Mouse (Mus musculus) lung, postnatal 0 days (tissue): Measurements from ENCODE around the gene 2510009E07Rik. TPM values are rescaled to one million over a fixed set of nuclear protein-coding genes. Genes with fewer than 3 reads are reported as not detected.

Experiments used
- ATAC-seq: fragments of 200-750 bp; cut with Nextera tagmentation; 2 replicates; pipeline ENCODE4 v1.8.0; 2017; ENCODE audit warnings: moderate library complexity
- DNase-seq: peaks from one replicate; pipeline ENCODE4 v3.0.0-alpha.2; 2016; ENCODE audit warnings: low spot score
- H3K27ac ChIP-seq: fragments of 300-500 bp; sonication (generic); 2 replicates; pipeline ENCODE4 v1.5.1; 2014; ENCODE audit warnings: antibody characterized with exemption, mild to moderate bottlenecking, low read length, mixed read lengths
- H3K27me3 ChIP-seq: fragments of 300-500 bp; sonication (generic); replicated peaks from 2 replicates; pipeline ENCODE4 v1.6.1; 2014; ENCODE audit warnings: low read length, mixed read lengths; ENCODE audit not compliant: insufficient read depth
- H3K36me3 ChIP-seq: fragments of 300-500 bp; sonication (generic); 2 replicates; pipeline ENCODE4 v1.6.1; 2014; ENCODE audit warnings: low read length, mixed read lengths; ENCODE audit not compliant: insufficient read depth
- H3K4me1 ChIP-seq: fragments of 300-500 bp; sonication (generic); 2 replicates; pipeline ENCODE4 v1.6.1; 2014; ENCODE audit warnings: antibody characterized with exemption, low read depth, low read length, mixed read lengths; ENCODE audit not compliant: insufficient read depth
- H3K4me2 ChIP-seq: fragments of 300-500 bp; sonication (generic); replicated peaks from 2 replicates; pipeline ENCODE4 v1.6.1; 2014; ENCODE audit warnings: low read depth, mild to moderate bottlenecking, low read length, moderate library complexity, mixed read lengths
- H3K4me3 ChIP-seq: fragments of 300-500 bp; sonication (generic); 2 replicates; pipeline ENCODE4 v1.5.1; 2014; ENCODE audit warnings: low read depth, low read length
- H3K9ac ChIP-seq: fragments of 300-500 bp; sonication (generic); replicated peaks from 2 replicates; pipeline ENCODE4 v1.6.1; 2014; ENCODE audit warnings: low read depth, mild to moderate bottlenecking
- H3K9me3 ChIP-seq: fragments of 300-500 bp; sonication (generic); 2 replicates; pipeline ENCODE4 v1.6.1; 2016; ENCODE audit warnings: low read length, mixed read lengths
- CTCF ChIP-seq: IDR thresholded peaks from 2 replicates; pipeline ENCODE4 v1.5.1; 2016; ENCODE audit warnings: antibody characterized with exemption, mild to moderate bottlenecking
- EP300 ChIP-seq: IDR thresholded peaks from 2 replicates; pipeline ENCODE4 v1.6.1; 2016; ENCODE audit warnings: antibody characterized with exemption, mild to moderate bottlenecking, control low read depth
- WGBS: fragments of 180-500 bp; shearing (Covaris S2); extraction: QIAGEN DNeasy Blood & Tissue Kit; methylation state at CpG from one replicate; pipeline ENCODE4 v1.1.7; 2014; 5-methylcytosine and 5-hydroxymethylcytosine counted together
- polyA plus RNA-seq: library from polyadenylated mRNA; unstranded; fragments of >200 nt; fragmentation: Nextera tagmentation; extraction: Ambion mirVana; gene quantifications from 2 replicates; pipeline ENCODE4 v1.2.1, GENCODE M21; 2015

2510009E07Rik gene
- polyA plus RNA-seq, 1 experiment from 2014 or later: 17.0 TPM

DNA sequence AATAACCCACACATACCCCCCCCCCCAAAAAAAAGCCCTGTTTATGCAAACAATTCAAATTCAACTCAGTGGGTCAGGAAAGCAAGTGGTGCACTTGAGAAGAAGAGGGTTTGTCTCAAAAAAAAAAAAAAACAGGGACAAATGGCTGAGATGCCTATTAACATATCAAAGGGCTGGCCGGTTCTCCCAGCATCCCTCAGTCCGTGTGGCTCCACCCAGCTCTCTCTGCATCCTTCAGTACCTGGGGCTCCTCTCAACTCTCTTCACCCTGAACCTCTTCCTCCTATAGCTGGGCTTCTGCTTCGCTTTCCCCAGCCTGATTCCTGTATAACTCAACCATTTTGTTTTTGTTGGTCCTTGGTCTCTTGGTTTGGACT is 7.8 kb upstream of the 2510009E07Rik start:
- 35% methylated on average over 3 of the region's 3 CpGs for WGBS
- ATAC-seq (no peak), DNase-seq (no peak)
- Histone ChIP-seq H3K9ac (no peak overlapping the region), H3K4me3 (no peak overlapping the region), H3K27me3 (no peaks in the 10 kb centered on the region), H3K9me3 (no peaks in the 10 kb centered on the region), H3K4me1 (no peaks in the 10 kb centered on the region), H3K36me3 (no peaks in the 10 kb centered on the region), H3K4me2 (no peak overlapping the region), H3K27ac (no peak overlapping the region)
- TF ChIP-seq EP300: no peak
- no peak for TF ChIP-seq CTCF

DNA sequence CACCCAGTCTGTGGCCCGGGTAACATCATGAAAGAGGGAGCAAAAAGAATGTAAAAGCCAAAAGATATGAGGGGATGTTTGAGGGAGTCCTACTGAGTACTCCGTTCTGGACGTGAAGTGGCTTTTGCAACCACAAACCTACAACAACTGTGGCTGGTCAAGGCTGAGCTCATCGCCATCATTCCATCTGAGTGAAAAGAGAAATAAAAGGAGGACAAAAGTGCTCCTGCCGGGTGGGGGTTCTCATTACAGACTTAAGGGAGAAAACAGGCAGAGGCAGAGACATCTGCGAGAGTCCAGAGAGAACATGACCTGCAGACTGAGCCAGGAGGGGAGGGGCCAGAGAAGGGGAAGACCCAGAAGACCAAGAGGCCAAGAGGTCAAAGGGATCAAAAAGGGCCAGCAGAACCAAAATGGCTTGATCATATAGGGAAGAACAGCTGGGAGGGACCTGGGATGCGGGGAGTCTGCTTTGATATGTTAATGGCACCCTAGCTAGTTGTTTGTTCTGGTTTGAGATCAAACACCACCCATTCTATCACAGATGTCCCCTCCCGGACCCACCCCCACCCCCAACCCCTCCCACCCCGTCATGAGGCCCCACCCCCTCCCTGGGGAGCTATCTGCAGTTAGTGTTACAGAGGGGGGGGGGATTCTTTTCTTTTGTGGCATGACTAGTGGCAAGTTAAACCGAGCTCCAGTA is 7.3 kb upstream of the 2510009E07Rik start:
- H3K9me3 ChIP-seq: no peaks in the 10 kb centered on the region
- no peak for DNase-seq
- no peak overlapping the region for H3K9ac ChIP-seq
- no peaks in the 10 kb centered on the region for H3K27me3 ChIP-seq
- no peaks in the 10 kb centered on the region for H3K4me1 ChIP-seq
- no peak overlapping the region for H3K4me3 ChIP-seq
- no peaks in the 10 kb centered on the region for H3K36me3 ChIP-seq
- no peak for ATAC-seq
- H3K4me2 ChIP-seq: no peak overlapping the region
- 47% methylated on average over 10 of the region's 10 CpGs for WGBS
- no peak overlapping the region for H3K27ac ChIP-seq
- TF ChIP-seq CTCF: no peak
- TF ChIP-seq EP300: no peak

DNA sequence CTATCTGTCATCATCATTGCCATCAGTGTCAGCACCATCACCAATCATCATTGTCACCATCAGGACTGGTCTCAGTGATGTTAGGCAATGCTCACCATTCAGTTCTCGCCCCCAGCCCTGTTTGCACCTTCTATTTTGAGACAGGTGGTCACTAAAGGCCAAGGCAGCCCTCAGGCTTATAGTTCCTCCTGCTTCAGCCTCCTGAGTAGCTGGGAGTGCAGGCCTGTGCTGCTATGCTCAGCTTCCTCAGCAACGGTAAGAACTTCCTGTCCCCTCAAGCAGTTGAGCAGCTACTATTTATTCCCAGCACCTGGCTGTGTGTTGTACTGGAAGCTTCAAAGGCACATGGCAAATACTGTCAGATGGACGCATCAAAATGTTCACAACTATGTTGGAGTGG is 3.7 kb upstream of the 2510009E07Rik start:
- Histone ChIP-seq H3K4me3 (no peak overlapping the region), H3K9me3 (no peaks in the 10 kb centered on the region), H3K9ac (no peak overlapping the region), H3K4me2 (no peak overlapping the region), H3K36me3 (no peaks in the 10 kb centered on the region), H3K4me1 (no peaks in the 10 kb centered on the region), H3K27ac (no peak overlapping the region), H3K27me3 (no peaks in the 10 kb centered on the region)
- TF ChIP-seq EP300 (no peak), CTCF (no peak)
- WGBS: 58% methylated on average over 3 of the region's 3 CpGs
- ATAC-seq (no peak), DNase-seq (no peak)

DNA sequence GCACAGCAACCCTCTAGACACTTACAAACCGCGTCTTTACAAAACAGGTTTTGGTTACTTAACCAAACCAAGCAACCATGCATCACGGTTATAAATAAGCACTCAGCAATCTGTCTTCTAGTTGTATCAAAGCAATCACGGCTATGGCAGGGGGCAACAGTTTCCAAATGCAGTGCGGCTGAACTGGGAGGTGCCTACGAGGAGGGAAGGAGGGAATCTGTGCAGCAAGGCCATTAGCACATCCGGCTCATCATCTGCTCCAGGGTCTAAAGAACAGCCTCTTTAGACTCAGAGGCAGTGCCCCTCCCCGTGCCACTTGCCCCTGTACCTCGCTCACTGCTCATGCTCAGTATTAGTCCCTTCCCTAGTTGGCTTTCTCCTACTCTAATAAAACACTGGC is 2.5 kb upstream of the 2510009E07Rik start:
- TF ChIP-seq EP300 (no peak), CTCF (no peak)
- Histone ChIP-seq H3K9me3 (no peaks in the 10 kb centered on the region), H3K36me3 (no peaks in the 10 kb centered on the region), H3K4me3 (no peak overlapping the region), H3K4me1 (no peaks in the 10 kb centered on the region; the same call in 1 of the 2 replicates), H3K4me2 (no peak overlapping the region), H3K27ac (no peak overlapping the region), H3K9ac (no peak overlapping the region), H3K27me3 (no peaks in the 10 kb centered on the region)
- WGBS: 73% methylated on average over 9 of the region's 9 CpGs
- DNase-seq (no peak), ATAC-seq (no peak)

DNA sequence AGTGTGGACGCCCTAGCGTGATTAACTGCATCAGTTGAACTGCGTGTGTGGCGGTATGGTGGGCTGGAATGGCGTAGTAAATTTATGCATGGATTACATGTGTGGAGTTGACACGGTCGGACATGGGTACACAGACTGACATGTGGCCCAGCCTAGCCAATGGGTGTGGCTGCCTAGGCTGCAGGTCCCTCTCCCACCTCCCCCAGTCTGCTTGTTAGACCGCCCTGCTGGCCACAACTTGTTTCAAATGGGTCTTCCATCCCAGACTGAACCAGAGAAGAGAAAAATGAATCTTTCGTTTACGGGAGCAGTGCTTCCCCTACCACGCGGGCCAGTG is 745 bp upstream of the 2510009E07Rik start:
- Histone ChIP-seq H3K9ac (no peak overlapping the region), H3K4me2 (peak overlapping the region; percentile 86), H3K27ac (no peak overlapping the region), H3K27me3 (no peaks in the 10 kb centered on the region), H3K4me1 (no peaks in the 10 kb centered on the region; the same call in 1 of the 2 replicates), H3K36me3 (no peaks in the 10 kb centered on the region), H3K9me3 (no peaks in the 10 kb centered on the region), H3K4me3 (peak overlapping the region; percentile 83)
- no peak for TF ChIP-seq CTCF
- TF ChIP-seq EP300: no peak
- DNase-seq: peak; percentile 70
- WGBS: 3% methylated on average over 12 of the region's 12 CpGs
- peak; percentile 64 for ATAC-seq

DNA sequence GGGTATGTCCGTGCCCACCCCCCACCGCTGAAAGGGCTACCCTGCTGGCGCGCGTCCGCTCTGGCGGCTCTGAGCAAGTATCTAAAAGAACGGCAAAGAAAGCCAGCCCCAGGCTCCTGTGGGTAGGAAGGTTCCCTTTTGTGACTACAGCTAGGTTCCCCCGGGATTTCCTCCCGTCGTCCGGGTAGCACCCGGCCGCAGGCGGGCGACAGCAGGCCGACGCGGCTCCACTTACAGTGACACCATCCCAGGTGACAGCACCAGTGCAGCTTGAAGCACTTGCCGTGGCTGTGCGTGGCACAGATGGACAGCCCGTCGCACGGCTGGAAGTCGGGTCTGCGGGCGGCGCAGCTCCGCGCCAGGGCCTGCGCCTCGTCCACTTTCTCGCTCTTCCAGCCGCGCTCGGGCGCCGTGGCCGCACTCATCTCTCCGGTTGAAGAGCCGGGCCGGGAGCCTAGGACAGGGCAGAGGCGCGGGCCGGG is 443 bp downstream of the 2510009E07Rik start:
- TF ChIP-seq CTCF (no peak), EP300 (no peak)
- Histone ChIP-seq H3K9me3 (no peaks in the 10 kb centered on the region), H3K27ac (peak overlapping the region; percentile 92), H3K4me2 (peak overlapping the region; percentile 86), H3K9ac (peak overlapping the region; percentile 83), H3K36me3 (no peaks in the 10 kb centered on the region), H3K4me3 (peak overlapping the region; percentile 83), H3K4me1 (no peaks in the 10 kb centered on the region; the same call in 1 of the 2 replicates), H3K27me3 (no peaks in the 10 kb centered on the region)
- under 1% methylated on average over 44 of the region's 45 CpGs for WGBS
- DNase-seq (peak; percentile 70), ATAC-seq (peak; percentile 61)
